23 mouse cellular contexts compared by ENCODE assay signal in the genomic region with DNA sequence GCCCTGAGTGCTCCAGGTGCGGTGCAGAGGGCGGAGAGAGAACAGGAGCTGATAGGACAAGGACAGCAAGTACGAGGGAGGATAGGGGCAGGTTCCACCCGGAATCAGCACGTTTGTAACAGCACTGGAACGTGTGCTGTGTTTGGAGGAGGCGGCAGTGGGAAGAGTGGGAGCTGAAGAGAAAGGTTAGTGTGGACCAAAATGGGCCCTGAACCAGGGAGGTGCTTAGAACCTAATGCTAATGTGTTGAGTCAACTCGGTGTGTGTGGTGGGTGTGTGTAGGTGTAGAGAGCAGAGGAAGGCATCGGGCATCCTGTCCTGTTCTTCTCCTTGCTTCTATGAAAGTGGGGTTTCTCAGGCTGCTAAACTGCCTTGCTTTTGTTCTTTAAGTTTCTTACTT. TPM values are rescaled to one million over a fixed set of nuclear protein-coding genes. Genes with fewer than 3 reads are reported as not detected.
DNase-seq lines count a peak whose midpoint lies in the region; ATAC-seq and TF ChIP-seq lines count a peak whose summit lies in the region.
"Had no signal": no experiment of that assay in that cellular context is flagged by ENCODE, and none has a peak within 500 bp of the region (broad histone marks: within the 10 kb centered on the region; RNA-seq: fewer than 3 reads in every experiment).

No protein-coding gene starts in this region.

- H3K27me3 ChIP-seq in heart, embryonic 10.5 days (ENCODE audit: insufficient read depth, poor library complexity, severe bottlenecking), result no peaks in the 10 kb centered on the region
- no peaks in the 10 kb centered on the region for H3K27me3 ChIP-seq in midbrain, embryonic 14.5 days (ENCODE audit: control insufficient read depth, insufficient read depth, low read length)
- H3K27me3 ChIP-seq in midbrain, postnatal 0 days (ENCODE audit: insufficient read depth, low read length), result no peaks in the 10 kb centered on the region
- H3K27me3 ChIP-seq: forebrain, embryonic 12.5 days; heart, embryonic 15.5 days; midbrain, embryonic 12.5 days; stomach, embryonic 15.5 days had no signal

- TF ChIP-seq CTCF in midbrain, postnatal 0 days (IDR thresholded peaks at IDR 0.05), result no peak

- H3K4me1 ChIP-seq in heart, embryonic 10.5 days, result peaks cover 69% of the 10 kb centered on the region
- H3K4me1 ChIP-seq in midbrain, embryonic 14.5 days (ENCODE audit: control insufficient read depth, insufficient read depth, low read length), result no peaks in the 10 kb centered on the region
- peaks cover 2% of the 10 kb centered on the region; the same call in 1 of the 2 replicates for H3K4me1 ChIP-seq in midbrain, postnatal 0 days (ENCODE audit: insufficient read depth, low read length)

- H3K36me3 ChIP-seq in heart, embryonic 10.5 days, result peaks cover 21% of the 10 kb centered on the region
- peaks cover 20% of the 10 kb centered on the region for H3K36me3 ChIP-seq in midbrain, embryonic 14.5 days (ENCODE audit: control insufficient read depth, insufficient read depth, low read length)
- peaks cover 3% of the 10 kb centered on the region for H3K36me3 ChIP-seq in midbrain, postnatal 0 days (ENCODE audit: insufficient read depth, low read length)

- intact Hi-C loops in heart, postnatal 36 days (cut with DNase I), result no loop called here

- no peak overlapping the region for H3K4me2 ChIP-seq in midbrain, embryonic 14.5 days (ENCODE audit: low read length)
- H3K4me2 ChIP-seq in midbrain, postnatal 0 days (ENCODE audit: low read depth, low read length, poor library complexity, severe bottlenecking), result no peak overlapping the region
- H3K4me2 ChIP-seq: forebrain, embryonic 12.5 days; heart, embryonic 15.5 days; midbrain, embryonic 12.5 days; stomach, embryonic 15.5 days had no signal

- no peak overlapping the region for H3K4me3 ChIP-seq in heart, embryonic 10.5 days
- H3K4me3 ChIP-seq in midbrain, embryonic 14.5 days (replicated peaks; ENCODE audit: low read depth, low read length), result no peak overlapping the region
- no peak overlapping the region for H3K4me3 ChIP-seq in midbrain, postnatal 0 days (ENCODE audit: low read depth, low read length)
- H3K4me3 ChIP-seq: forebrain, embryonic 12.5 days; heart, embryonic 15.5 days; hindbrain, embryonic 10.5 days; midbrain, embryonic 12.5 days; stomach, embryonic 15.5 days had no signal

- no peak for ATAC-seq in midbrain, embryonic 14.5 days (ENCODE audit: low FRiP score, low TSS enrichment)
- ATAC-seq in midbrain, postnatal 0 days (ENCODE audit: low FRiP score), result no peak
- no peak for ATAC-seq in inflammation-experienced regulatory T-cells, adult 6 months

- no peak overlapping the region for H3K9ac ChIP-seq in midbrain, embryonic 14.5 days (replicated peaks; ENCODE audit: low read length)
- H3K9ac ChIP-seq in midbrain, postnatal 0 days (replicated peaks; ENCODE audit: low read length, poor library complexity, severe bottlenecking), result no peak overlapping the region
- H3K9ac ChIP-seq: forebrain, embryonic 12.5 days; heart, embryonic 15.5 days; midbrain, embryonic 12.5 days; stomach, embryonic 15.5 days had no signal

- no peaks in the 10 kb centered on the region for H3K9me3 ChIP-seq in heart, embryonic 10.5 days
- H3K9me3 ChIP-seq in midbrain, embryonic 14.5 days (ENCODE audit: control insufficient read depth, low read length), result no peaks in the 10 kb centered on the region
- no peaks in the 10 kb centered on the region for H3K9me3 ChIP-seq in midbrain, postnatal 0 days (ENCODE audit: low read length)
- H3K9me3 ChIP-seq: forebrain, embryonic 12.5 days; heart, embryonic 15.5 days; hindbrain, embryonic 10.5 days; midbrain, embryonic 12.5 days; stomach, embryonic 15.5 days had no signal

- no peak for DNase-seq in heart, embryonic 10.5 days (ENCODE audit: low spot score)
- no peak for DNase-seq in heart, postnatal 36 days
- peak; percentile 50 to 53 for DNase-seq in left cerebral cortex, adult 18-20 months (ENCODE audit: low spot score in 2 of 2)
- no peak for DNase-seq in left cerebral cortex, adult 11 months (ENCODE audit: low spot score)
- no peak for DNase-seq in midbrain, embryonic 14.5 days
- DNase-seq in midbrain, postnatal 0 days (ENCODE audit: low spot score), result no peak
- DNase-seq: adrenal gland, postnatal 36 days; B cell, adult 2 months; cerebellum, adult 18-20 months; cerebellum, postnatal 36 days; kidney, adult 9 months; kidney, postnatal 25 days; layer of hippocampus, adult 9-11 months; liver; thymus, adult 18-20 months; thymus, postnatal 4 days had no signal

- 75% methylated on average over 9 of the region's 9 CpGs for WGBS in heart, embryonic 10.5 days
- WGBS in midbrain, embryonic 14.5 days, result 89% methylated on average over 9 of the region's 9 CpGs
- WGBS in midbrain, postnatal 0 days, result 86% methylated on average over 9 of the region's 9 CpGs

- H3K27ac ChIP-seq in heart, embryonic 10.5 days, result peak overlapping the region; percentile 6; the same call in 1 of the 2 replicates
- H3K27ac ChIP-seq in midbrain, embryonic 14.5 days (replicated peaks; ENCODE audit: low read depth, low read length), result 0 out of 2 replicates have a peak overlapping the region, but pooled peaks have one; percentile 5
- no peak overlapping the region; the same call in 1 of the 2 replicates for H3K27ac ChIP-seq in midbrain, postnatal 0 days (ENCODE audit: low read depth, low read length)
- H3K27ac ChIP-seq: forebrain, embryonic 12.5 days; heart, embryonic 15.5 days; hindbrain, embryonic 10.5 days; macrophage; midbrain, embryonic 12.5 days; stomach, embryonic 15.5 days had no signal

RNA-seq across cellular contexts. Expression of a gene that starts 34.0 kb away (rescaled TPM):
- polyA plus RNA-seq in heart, embryonic 10.5 days (2016; fragmentation: Nextera tagmentation; extraction: Ambion mirVana), result 1,471 and 1,998 TPM in 2 replicates
- total RNA-seq in heart, postnatal 36 days (2021), result 100 to 1,000 TPM in 1 of 2 experiments, 10 to 100 TPM in 1; 97.9 to 115 TPM
- total RNA-seq in left cerebral cortex, adult 18-20 months (2021), result 10 to 100 TPM; 13.2 to 15.3 TPM
- polyA plus RNA-seq in midbrain, embryonic 14.5 days (2014; fragmentation: Nextera tagmentation; extraction: Ambion mirVana), result 22.5 and 33.0 TPM in 2 replicates
- total RNA-seq in midbrain, postnatal 0 days (2014; rRNA removed), result 27.4 and 30.7 TPM in 2 replicates
- polyA plus RNA-seq in midbrain, postnatal 0 days (2015; fragmentation: Nextera tagmentation; extraction: Ambion mirVana), result 33.8 and 38.4 TPM in 2 replicates
- polyA plus RNA-seq in inflammation-experienced regulatory T-cells, adult 6 months (2017; shearing (Covaris generic)), result not detected
- polyA plus RNA-seq: macrophage had no signal

Comparison
In these comparisons a context has a peak if more than half of its experiments do, and no peak if none do; other contexts are left out.
1. DNase-seq: peak in left cerebral cortex, adult 18-20 months (2 of 2); none in heart, embryonic 10.5 days (single experiment), heart, postnatal 36 days (0 of 2), left cerebral cortex, adult 11 months (single experiment), midbrain, embryonic 14.5 days (single experiment) and midbrain, postnatal 0 days (single experiment).
2. RNA of a gene that starts 34.0 kb away (polyA plus RNA-seq): 1,471 to 1,998 TPM in heart, embryonic 10.5 days; 33.8 to 38.4 TPM in midbrain, postnatal 0 days, 22.5 to 33.0 TPM in midbrain, embryonic 14.5 days and not detected in inflammation-experienced regulatory T-cells, adult 6 months; every median in the first group is over 10 times any median in the second.